Mouse (Mus musculus) midbrain, embryonic 12.5 days (tissue): ENCODE results near the gene Myo1b. TPM values are rescaled to one million over a fixed set of nuclear protein-coding genes. Genes with fewer than 3 reads are reported as not detected.

Experiments
- ATAC-seq: fragments of 200-750 bp; cut with Nextera tagmentation; 2 replicates; pipeline ENCODE4 v1.8.0; 2017; ENCODE audit warnings: low read depth, moderate TSS enrichment, moderate library complexity; ENCODE audit not compliant: low FRiP score
- H3K27ac ChIP-seq: fragments of 300-500 bp; sonication (generic); replicated peaks from 2 replicates; pipeline ENCODE4 v1.5.1; 2016; ENCODE audit warnings: mild to moderate bottlenecking
- H3K27me3 ChIP-seq: fragments of 300-500 bp; sonication (generic); 2 replicates; pipeline ENCODE4 v1.6.1; 2016; ENCODE audit warnings: mild to moderate bottlenecking
- H3K36me3 ChIP-seq: fragments of 300-500 bp; sonication (generic); 2 replicates; pipeline ENCODE4 v1.6.1; 2016
- H3K4me1 ChIP-seq: fragments of 300-500 bp; sonication (generic); 2 replicates; pipeline ENCODE4 v1.6.1; 2016
- H3K4me2 ChIP-seq: fragments of 300-500 bp; sonication (generic); replicated peaks from 2 replicates; pipeline ENCODE4 v1.6.1; 2016; ENCODE audit warnings: mild to moderate bottlenecking, moderate library complexity
- H3K4me3 ChIP-seq: fragments of 300-500 bp; sonication (generic); 2 replicates; pipeline ENCODE4 v1.5.1; 2016; ENCODE audit warnings: mild to moderate bottlenecking
- H3K9ac ChIP-seq: fragments of 300-500 bp; sonication (generic); replicated peaks from 2 replicates; pipeline ENCODE4 v1.6.1; 2016; ENCODE audit warnings: mild to moderate bottlenecking, moderate library complexity
- H3K9me3 ChIP-seq: fragments of 300-500 bp; sonication (generic); 2 replicates; pipeline ENCODE4 v1.6.1; 2016; ENCODE audit warnings: mild to moderate bottlenecking
- WGBS: fragments of 180-500 bp; shearing (Covaris S2); methylation state at CpG from one replicate; pipeline ENCODE4 v1.1.7; 2016; 5-methylcytosine and 5-hydroxymethylcytosine counted together
- polyA plus RNA-seq: library from polyadenylated mRNA; unstranded; fragments of >200 nt; fragmentation: Nextera tagmentation; extraction: Ambion mirVana; gene quantifications from 2 replicates; pipeline ENCODE4 v1.2.1, GENCODE M21; 2016

The Myo1b gene
- polyA plus RNA-seq, 1 experiment from 2014 or later: 115 TPM

GRCm38 (mm10) chr1:51916276-51916675 lies 405 bp upstream of the Myo1b start:
- WGBS: 51% methylated on average over 5 of the region's 5 CpGs
- ATAC-seq: peak; percentile 5; the same call in 1 of the 2 replicates

GRCm38 (mm10) chr1:51915051-51915575 lies 758 bp downstream of the Myo1b start:
- Histone ChIP-seq H3K27ac (peak overlapping the region; percentile 93), H3K27me3 (peaks cover 10% of the 10 kb centered on the region), H3K4me2 (peak overlapping the region; percentile 63), H3K9me3 (no peaks in the 10 kb centered on the region), H3K4me3 (peak overlapping the region; percentile 83), H3K36me3 (no peaks in the 10 kb centered on the region), H3K4me1 (peaks cover 21% of the 10 kb centered on the region), H3K9ac (peak overlapping the region; percentile 91)
- ATAC-seq: peak; percentile 90
- under 1% methylated on average over 33 of the region's 33 CpGs for WGBS

More at GRCm38 (mm10) chr1:51916276-51916675, 405 bp upstream of the Myo1b start:
- H3K9ac ChIP-seq: peak overlapping the region; percentile 91; the same call in 1 of the 2 replicates
- H3K36me3 ChIP-seq: no peaks in the 10 kb centered on the region
- H3K27ac ChIP-seq: 0 out of 2 replicates have a peak overlapping the region, but pooled peaks have one; percentile 93
- H3K4me2 ChIP-seq: peak overlapping the region; percentile 63
- peaks cover 10% of the 10 kb centered on the region for H3K27me3 ChIP-seq
- peaks cover 14% of the 10 kb centered on the region for H3K4me1 ChIP-seq
- H3K9me3 ChIP-seq: no peaks in the 10 kb centered on the region
- H3K4me3 ChIP-seq: peak overlapping the region; percentile 83

GRCm38 (mm10) chr1:51914095-51914494 lies 1.8 kb downstream of the Myo1b start:
- Histone ChIP-seq H3K27me3 (peaks cover 10% of the 10 kb centered on the region), H3K4me1 (peaks cover 30% of the 10 kb centered on the region), H3K36me3 (no peaks in the 10 kb centered on the region), H3K4me2 (peak overlapping the region; percentile 63), H3K9ac (no peak overlapping the region), H3K27ac (no peak overlapping the region), H3K4me3 (peak overlapping the region; percentile 83; the same call in 1 of the 2 replicates), H3K9me3 (no peaks in the 10 kb centered on the region)
- 86% methylated on average over 3 of the region's 3 CpGs for WGBS
- no peak for ATAC-seq

- 79% methylated on average over 14 of the region's 14 CpGs for WGBS
- H3K27ac ChIP-seq: no peak overlapping the region
- peak overlapping the region; percentile 63 for H3K4me2 ChIP-seq
- H3K9me3 ChIP-seq: no peaks in the 10 kb centered on the region
- peaks cover 36% of the 10 kb centered on the region for H3K4me1 ChIP-seq
- no peaks in the 10 kb centered on the region for H3K36me3 ChIP-seq
- H3K9ac ChIP-seq: no peak overlapping the region
- peaks cover 10% of the 10 kb centered on the region for H3K27me3 ChIP-seq
- ATAC-seq: no peak
- no peak overlapping the region for H3K4me3 ChIP-seq
These were observed 2.6 kb downstream of the Myo1b start for GRCm38 (mm10) chr1:51913071-51913814.

- H3K36me3 ChIP-seq: no peaks in the 10 kb centered on the region
- H3K4me1 ChIP-seq: peaks cover 50% of the 10 kb centered on the region
- ATAC-seq: no peak
- no peak overlapping the region for H3K9ac ChIP-seq
- H3K4me3 ChIP-seq: no peak overlapping the region
- H3K27me3 ChIP-seq: peaks cover 1% of the 10 kb centered on the region; the same call in 1 of the 2 replicates
- no peak overlapping the region for H3K4me2 ChIP-seq
- no peaks in the 10 kb centered on the region for H3K9me3 ChIP-seq
- WGBS: 69% methylated on average over 4 of the region's 4 CpGs
- H3K27ac ChIP-seq: no peak overlapping the region
These were observed 4.5 kb downstream of the Myo1b start for GRCm38 (mm10) chr1:51911331-51911730.

GRCm38 (mm10) chr1:51909204-51909603 lies 6.7 kb downstream of the Myo1b start:
- 80% methylated on average over 2 of the region's 2 CpGs for WGBS
- peaks cover 49% of the 10 kb centered on the region for H3K4me1 ChIP-seq

GRCm38 (mm10) chr1:51907821-51908220 lies 8.1 kb downstream of the Myo1b start:
- Histone ChIP-seq H3K27me3 (no peaks in the 10 kb centered on the region), H3K9me3 (no peaks in the 10 kb centered on the region), H3K4me3 (no peak overlapping the region), H3K9ac (no peak overlapping the region), H3K4me2 (0 out of 2 replicates have a peak overlapping the region, but pooled peaks have one; percentile 15), H3K27ac (no peak overlapping the region), H3K4me1 (peaks cover 37% of the 10 kb centered on the region), H3K36me3 (no peaks in the 10 kb centered on the region)
- WGBS: 29% methylated on average over 8 of the region's 8 CpGs
- no peak for ATAC-seq

More at GRCm38 (mm10) chr1:51909204-51909603, 6.7 kb downstream of the Myo1b start:
- H3K9me3 ChIP-seq: no peaks in the 10 kb centered on the region
- 0 out of 2 replicates have a peak overlapping the region, but pooled peaks have one; percentile 5 for H3K27ac ChIP-seq
- ATAC-seq: no peak
- no peak overlapping the region for H3K9ac ChIP-seq
- no peaks in the 10 kb centered on the region for H3K36me3 ChIP-seq
- H3K27me3 ChIP-seq: no peaks in the 10 kb centered on the region
- H3K4me2 ChIP-seq: no peak overlapping the region
- H3K4me3 ChIP-seq: no peak overlapping the region

GRCm38 (mm10) chr1:51906206-51906906 lies 9.5 kb downstream of the Myo1b start:
- Histone ChIP-seq H3K9ac (no peak overlapping the region), H3K27me3 (no peaks in the 10 kb centered on the region), H3K4me2 (no peak overlapping the region), H3K36me3 (no peaks in the 10 kb centered on the region), H3K4me3 (no peak overlapping the region), H3K27ac (no peak overlapping the region), H3K9me3 (no peaks in the 10 kb centered on the region), H3K4me1 (peaks cover 37% of the 10 kb centered on the region)
- ATAC-seq: no peak
- WGBS: 90% methylated on average over 8 of the region's 8 CpGs

GRCm38 (mm10) chr1:51905073-51905472 lies 10.8 kb downstream of the Myo1b start:
- no peak for ATAC-seq
- Histone ChIP-seq H3K36me3 (no peaks in the 10 kb centered on the region), H3K27ac (no peak overlapping the region), H3K9me3 (no peaks in the 10 kb centered on the region), H3K27me3 (no peaks in the 10 kb centered on the region), H3K4me2 (no peak overlapping the region), H3K9ac (no peak overlapping the region), H3K4me3 (no peak overlapping the region), H3K4me1 (peaks cover 29% of the 10 kb centered on the region)
- WGBS: 89% methylated on average over 6 of the region's 6 CpGs

GRCm38 (mm10) chr1:51897160-51897572 lies 18.7 kb downstream of the Myo1b start:
- 55% methylated on average over 6 of the region's 6 CpGs for WGBS
- Histone ChIP-seq H3K9ac (no peak overlapping the region), H3K9me3 (no peaks in the 10 kb centered on the region), H3K4me1 (peaks cover 32% of the 10 kb centered on the region), H3K4me3 (no peak overlapping the region), H3K27me3 (no peaks in the 10 kb centered on the region), H3K4me2 (no peak overlapping the region), H3K36me3 (no peaks in the 10 kb centered on the region), H3K27ac (no peak overlapping the region)
- ATAC-seq: peak; percentile 39

GRCm38 (mm10) chr1:51895961-51896360 lies 19.9 kb downstream of the Myo1b start:
- ATAC-seq: no peak; the same call in 1 of the 2 replicates
- H3K4me2 ChIP-seq: no peak overlapping the region

GRCm38 (mm10) chr1:51894721-51895120 lies 21.1 kb downstream of the Myo1b start:
- ATAC-seq: no peak
- no peak overlapping the region for H3K4me3 ChIP-seq
- H3K4me1 ChIP-seq: peaks cover 37% of the 10 kb centered on the region
- H3K9me3 ChIP-seq: no peaks in the 10 kb centered on the region
- 77% methylated on average over 3 of the region's 3 CpGs for WGBS
- no peaks in the 10 kb centered on the region for H3K27me3 ChIP-seq
- H3K27ac ChIP-seq: no peak overlapping the region
- H3K9ac ChIP-seq: no peak overlapping the region
- no peaks in the 10 kb centered on the region for H3K36me3 ChIP-seq
- no peak overlapping the region for H3K4me2 ChIP-seq

More at GRCm38 (mm10) chr1:51895961-51896360, 19.9 kb downstream of the Myo1b start:
- H3K4me3 ChIP-seq: no peak overlapping the region
- H3K9me3 ChIP-seq: no peaks in the 10 kb centered on the region
- peaks cover 34% of the 10 kb centered on the region for H3K4me1 ChIP-seq
- no peak overlapping the region for H3K27ac ChIP-seq
- no peak overlapping the region for H3K9ac ChIP-seq
- H3K36me3 ChIP-seq: no peaks in the 10 kb centered on the region
- H3K27me3 ChIP-seq: no peaks in the 10 kb centered on the region
- WGBS: 33% methylated on average over 10 of the region's 10 CpGs
